Mouse (Mus musculus): ENCODE data around the gene Gm13275.

- TF ChIP-seq POLR2A (IDR thresholded peaks at IDR 0.05; ENCODE audit: borderline replicate concordance, extremely low read depth, insufficient read depth, insufficient read length, poor library complexity, severe bottlenecking) (no peak), CTCF (IDR thresholded peaks at IDR 0.05; ENCODE audit: borderline replicate concordance, extremely low read depth, insufficient read depth, insufficient read length) (peak; percentile 31; the same call in 1 of the 2 replicates)
These were observed 44.5 kb downstream of the Gm13275 start for GRCm38 (mm10) chr4:88838828-88839227.

All from brain, embryonic 14.5 days (tissue).